Mouse (Mus musculus) liver, embryonic 14.5 days (tissue): Measurements from ENCODE around the gene Xpa.
A peak's percentile ranks its signal among the peaks of the same experiment; 100 is the strongest.

Experiments
- CTCF ChIP-seq: IDR thresholded peaks from 2 replicates; pipeline ENCODE4 v1.5.1; 2016; ENCODE audit warnings: antibody characterized with exemption, low read depth, control low read depth
- EP300 ChIP-seq: IDR thresholded peaks from 2 replicates; pipeline ENCODE4 v1.6.1; 2016; ENCODE audit warnings: antibody characterized with exemption, low read depth

- TF ChIP-seq CTCF (peak; percentile 96), EP300 (no peak)
Observed at GRCm38 (mm10) chr4:46126541-46126940, 69.6 kb downstream of the Xpa start.
